Mouse (Mus musculus) layer of hippocampus, adult 11-12 months (tissue): ENCODE measurements at regions not wholly inside any gene's neighbourhood (a gene's known extent, or its start where the extent isn't known, plus 50 kb on each side); places are given as distances from the start of the nearest gene placed in this dataset.
"Not testable (repeated sequence)": the region's sequence is repeated elsewhere in the genome, so short reads cannot be mapped to it uniquely, and the experiment has no call there.

Experiments used
- DNase-seq: peaks from one replicate; pipeline ENCODE4 v3.0.0; 2022; ENCODE audit warnings: low spot score

GRCm38 (mm10) chr11:29628476-29628875 lies 64.3 kb upstream of the Rtn4 start:
- no peak for DNase-seq

- no peak for DNase-seq
These were observed 60.3 kb upstream of the Rtn4 start for GRCm38 (mm10) chr11:29632486-29632885.

DNA sequence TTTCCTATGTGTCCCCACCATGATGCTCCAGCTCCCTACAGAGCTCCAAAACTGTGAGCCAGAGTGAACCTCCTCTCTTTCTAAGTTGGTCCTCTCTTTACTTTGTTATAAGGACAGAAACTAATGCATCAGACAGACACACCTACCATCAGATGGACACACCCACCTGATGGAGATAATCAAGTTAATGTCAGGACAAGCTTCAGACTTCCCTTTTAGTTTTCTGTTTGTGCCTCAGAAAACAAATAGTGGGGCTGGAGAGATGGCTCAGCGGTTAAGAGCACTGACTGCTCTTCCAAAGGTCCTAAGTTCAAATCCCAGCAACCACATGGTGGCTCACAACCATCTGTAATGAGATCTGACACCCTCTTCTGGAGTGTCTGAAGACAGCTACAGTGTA lies 59.5 kb upstream of the Rtn4 start:
- DNase-seq: not testable (repeated sequence)

DNA sequence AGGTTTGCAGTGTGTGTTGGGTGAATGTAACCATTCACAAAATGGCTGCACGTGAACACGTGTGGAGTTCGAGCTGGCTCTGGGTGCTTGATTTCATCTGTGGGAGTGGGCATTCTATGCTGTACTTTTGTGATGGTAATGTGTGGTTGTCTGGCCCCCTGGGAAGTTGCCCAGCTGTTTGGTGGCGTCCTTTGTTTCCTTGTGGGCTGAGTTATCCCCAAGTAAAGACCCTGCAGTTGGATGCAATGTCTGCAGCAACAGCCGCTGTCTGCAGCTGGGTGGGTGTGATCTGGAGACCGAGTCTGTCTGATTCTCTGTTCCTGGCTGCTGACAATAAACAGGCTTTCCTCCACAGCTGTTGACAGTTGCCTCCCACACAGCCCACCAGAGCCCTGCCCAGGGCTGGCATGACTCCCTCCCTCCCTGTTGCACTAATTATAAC lies 56.0 kb upstream of the Rtn4 start:
- DNase-seq: peak; percentile 35

DNA sequence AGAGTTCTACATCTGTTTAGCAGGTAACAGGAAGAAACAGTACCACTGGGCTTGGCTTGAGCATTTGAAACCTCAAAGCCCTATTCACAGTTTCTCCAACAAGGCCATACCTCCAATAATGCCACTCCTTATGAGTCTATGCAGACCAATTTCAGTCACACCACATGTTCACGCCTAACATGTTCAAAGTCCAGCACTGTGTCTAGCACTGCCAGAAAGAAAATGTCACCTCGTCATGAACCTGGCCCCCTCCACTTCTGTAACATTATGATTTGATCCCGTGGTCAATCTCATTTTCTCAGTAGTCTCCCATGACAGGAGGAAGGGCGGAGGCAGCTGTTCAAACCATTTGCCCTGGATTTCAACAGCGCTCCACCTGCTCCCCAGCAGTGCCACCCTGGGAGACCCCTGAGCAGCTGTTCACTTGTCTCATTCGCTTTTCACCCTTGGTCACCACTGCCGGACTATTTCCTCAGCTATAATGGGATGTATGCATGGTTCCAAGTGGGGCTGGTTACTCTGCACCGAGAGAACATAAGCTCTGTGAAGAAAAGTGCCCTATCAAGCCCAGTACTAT lies 54.6 kb upstream of the Rtn4 start:
- DNase-seq: no peak

DNA sequence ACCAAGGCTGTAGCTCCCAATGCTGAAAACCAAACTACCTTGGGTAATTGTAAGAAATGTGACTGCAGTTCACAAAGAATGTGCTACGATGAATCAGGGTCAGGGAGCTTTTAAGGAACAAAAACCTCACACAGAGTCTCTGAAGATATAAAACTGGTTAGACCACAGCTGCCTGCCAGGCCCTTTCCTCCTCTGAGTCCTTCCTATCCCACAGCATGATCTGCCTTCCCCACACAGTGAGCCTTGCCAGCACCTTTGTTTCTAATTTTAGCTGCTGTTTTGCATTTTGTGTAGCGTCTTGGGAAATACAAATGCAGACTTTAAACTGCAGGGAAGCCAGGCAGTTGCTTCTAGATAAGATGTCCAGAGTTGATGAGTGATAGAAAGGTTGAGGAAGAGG lies 53.9 kb upstream of the Rtn4 start:
- DNase-seq: no peak
